Mouse (Mus musculus) heart, adult 2 months (tissue): ENCODE measurements around the gene Olfr875. TPM values are rescaled to one million over a fixed set of nuclear protein-coding genes. Genes with fewer than 3 reads are reported as not detected.
A peak's percentile ranks its signal among the peaks of the same experiment; 100 is the strongest.

ENCODE experiments used
- DNase-seq, 2 experiments: peaks; one replicate each; pipeline ENCODE4 v3.0.0; 2021
- H3K27ac ChIP-seq: fragments of 200-600 bp; 2 replicates; pipeline ENCODE4 v1.8.1; 2022
- H3K27me3 ChIP-seq: fragments of 200-500 bp; 2 replicates; pipeline ENCODE4 v1.6.1; 2012; ENCODE audit warnings: mild to moderate bottlenecking, low read length, inconsistent platforms, mixed read lengths; ENCODE audit not compliant: control insufficient read depth, insufficient read depth
- H3K36me3 ChIP-seq: fragments of 200-500 bp; 2 replicates; pipeline ENCODE4 v1.6.1; 2012; ENCODE audit warnings: low read length, inconsistent platforms; ENCODE audit not compliant: control insufficient read depth, insufficient read depth
- H3K4me1 ChIP-seq: fragments of 200-500 bp; 2 replicates; pipeline ENCODE4 v1.6.1; 2011; ENCODE audit warnings: low read length; ENCODE audit not compliant: control insufficient read depth, insufficient read depth
- H3K4me3 ChIP-seq: fragments of 200-600 bp; 2 replicates; pipeline ENCODE4 v1.8.1; 2022
- H3K79me2 ChIP-seq: fragments of 200-500 bp; replicated peaks from 2 replicates; pipeline ENCODE4 v1.6.1; 2012; ENCODE audit warnings: mild to moderate bottlenecking, inconsistent platforms, low read length, moderate library complexity, mixed read lengths; ENCODE audit not compliant: control insufficient read depth, insufficient read depth
- H3K9ac ChIP-seq: fragments of 200-500 bp; 2 replicates; pipeline ENCODE4 v1.6.1; 2012; ENCODE audit warnings: low read depth, mild to moderate bottlenecking, control low read depth, inconsistent platforms, low read length, mixed read lengths
- CTCF ChIP-seq: fragments of 200-600 bp; IDR thresholded peaks from 2 replicates; pipeline ENCODE4 v1.8.1; 2022; ENCODE audit warnings: antibody characterized with exemption, mild to moderate bottlenecking, moderate library complexity
- EP300 ChIP-seq: fragments of 200-500 bp; IDR thresholded peaks from 2 replicates; pipeline ENCODE4 v1.6.1; 2011; ENCODE audit warnings: low read depth, low read length, control low read depth; ENCODE audit not compliant: insufficient read depth
- POLR2A ChIP-seq: fragments of 200-500 bp; IDR thresholded peaks from 2 replicates; pipeline ENCODE4 v1.6.1; 2011; ENCODE audit warnings: mild to moderate bottlenecking, low read depth, low read length, control low read depth; ENCODE audit not compliant: insufficient read depth
- WGBS: fragments of 180-500 bp; shearing (Covaris S2); methylation state at CpG from one replicate; pipeline ENCODE4 v1.1.7; 2018; 5-methylcytosine and 5-hydroxymethylcytosine counted together
- intact Hi-C: fragments of 180-260 bp; cut with DNase I; formaldehyde crosslinking; loops from one replicate; pipeline ENCODE4 v1.15.1; 2025
- polyA plus RNA-seq: library from polyadenylated mRNA; depleted of rRNA; stranded (reverse); fragments of >200 nt; gene quantifications from 2 replicates; pipeline ENCODE4 v1.2.3, GENCODE M21; 2012; rRNA removed
- total RNA-seq, 2 experiments: library from RNA; stranded (reverse); gene quantifications; 2 replicates each; pipeline ENCODE4 v1.2.3; 2021

Gene Olfr875
- total and polyA plus RNA-seq, 3 experiments: not detected

- Histone ChIP-seq H3K9ac (no peak overlapping the region), H3K4me3 (no peak overlapping the region), H3K27ac (no peak overlapping the region), H3K79me2 (no peaks in the 10 kb centered on the region), H3K36me3 (no peaks in the 10 kb centered on the region), H3K27me3 (no peaks in the 10 kb centered on the region), H3K4me1 (no peaks in the 10 kb centered on the region)
- 80% methylated on average over 4 of the region's 4 CpGs for WGBS
- TF ChIP-seq CTCF (no peak), POLR2A (no peak), EP300 (no peak)
- intact Hi-C loops: no loop called here
- DNase-seq: no peak
Measured at GRCm38 (mm10) chr9:37802055-37802454, 30.4 kb downstream of the Olfr875 start.

- no peak within 1 kb of the TSS for H3K9ac ChIP-seq
- no peak for DNase-seq
- H3K27ac ChIP-seq: no peak within 1 kb of the TSS
- intact Hi-C loops: no loop called here
- no peak within 1 kb of the TSS for H3K4me3 ChIP-seq
- no peaks in the 10 kb centered on the region for H3K36me3 ChIP-seq
- H3K4me1 ChIP-seq: no peaks in the 10 kb centered on the region
- H3K79me2 ChIP-seq: no peaks in the 10 kb centered on the region
- H3K27me3 ChIP-seq: no peaks in the 10 kb centered on the region
- TF ChIP-seq EP300: no peak
- no peak for TF ChIP-seq POLR2A
- TF ChIP-seq CTCF: no peak
Measured at GRCm38 (mm10) chr9:37802731-37803130, 31.1 kb downstream of the Olfr875 start, which contains the start of gene Olfr876. Olfr876 (plus strand) TSS chr9:37803031.

GRCm38 (mm10) chr9:37807235-37807634 is 35.6 kb downstream of the Olfr875 start:
- no peaks in the 10 kb centered on the region for H3K27me3 ChIP-seq
- TF ChIP-seq EP300 (no peak), POLR2A (no peak), CTCF (no peak)
- H3K79me2 ChIP-seq: no peaks in the 10 kb centered on the region
- no peak overlapping the region for H3K27ac ChIP-seq
- intact Hi-C loops: no loop called here
- H3K9ac ChIP-seq: no peak overlapping the region
- no peaks in the 10 kb centered on the region for H3K4me1 ChIP-seq
- H3K4me3 ChIP-seq: no peak overlapping the region
- no peaks in the 10 kb centered on the region for H3K36me3 ChIP-seq
- no peak for DNase-seq

- DNase-seq: no peak
- 52% methylated on average over 3 of the region's 3 CpGs for WGBS
Measured at GRCm38 (mm10) chr9:37808456-37808855, 36.8 kb downstream of the Olfr875 start.

DNA sequence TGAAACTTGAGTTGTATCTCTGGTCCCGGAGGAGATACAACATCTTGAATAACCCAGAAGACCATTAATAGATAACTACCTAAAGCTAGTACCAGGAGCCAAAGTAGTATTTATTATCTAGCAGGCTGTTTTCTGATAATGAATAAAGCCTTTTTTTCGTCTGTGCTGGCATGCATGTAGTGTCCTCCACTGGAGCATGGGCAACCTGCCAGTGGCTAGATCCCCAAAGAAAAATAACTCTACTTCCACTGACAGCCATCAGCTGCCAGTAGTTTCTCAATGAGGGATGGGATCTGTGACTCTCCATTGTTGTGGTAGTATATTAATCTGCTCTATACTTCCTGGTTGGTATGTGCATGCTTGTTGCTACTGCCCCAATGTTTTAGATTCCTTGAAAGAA is 37.3 kb downstream of the Olfr875 start:
- H3K9ac ChIP-seq: no peak overlapping the region
- intact Hi-C loops: no loop called here
- H3K27me3 ChIP-seq: no peaks in the 10 kb centered on the region
- H3K79me2 ChIP-seq: no peaks in the 10 kb centered on the region
- 22% methylated on average over 2 of the region's 2 CpGs for WGBS
- TF ChIP-seq CTCF (no peak), POLR2A (no peak)
- no peak overlapping the region for H3K4me3 ChIP-seq
- H3K27ac ChIP-seq: no peak overlapping the region
- no peaks in the 10 kb centered on the region for H3K4me1 ChIP-seq
- peak in 1 of 2 experiments; percentile 4 for DNase-seq
- H3K36me3 ChIP-seq: no peaks in the 10 kb centered on the region

More at GRCm38 (mm10) chr9:37808456-37808855, 36.8 kb downstream of the Olfr875 start:
- H3K27ac ChIP-seq: no peak overlapping the region
- TF ChIP-seq EP300 (no peak), POLR2A (no peak), CTCF (no peak)
- no peaks in the 10 kb centered on the region for H3K27me3 ChIP-seq
- intact Hi-C loops: no loop called here
- no peaks in the 10 kb centered on the region for H3K36me3 ChIP-seq
- no peak overlapping the region for H3K9ac ChIP-seq
- no peaks in the 10 kb centered on the region for H3K79me2 ChIP-seq
- H3K4me1 ChIP-seq: no peaks in the 10 kb centered on the region
- H3K4me3 ChIP-seq: no peak overlapping the region

DNA sequence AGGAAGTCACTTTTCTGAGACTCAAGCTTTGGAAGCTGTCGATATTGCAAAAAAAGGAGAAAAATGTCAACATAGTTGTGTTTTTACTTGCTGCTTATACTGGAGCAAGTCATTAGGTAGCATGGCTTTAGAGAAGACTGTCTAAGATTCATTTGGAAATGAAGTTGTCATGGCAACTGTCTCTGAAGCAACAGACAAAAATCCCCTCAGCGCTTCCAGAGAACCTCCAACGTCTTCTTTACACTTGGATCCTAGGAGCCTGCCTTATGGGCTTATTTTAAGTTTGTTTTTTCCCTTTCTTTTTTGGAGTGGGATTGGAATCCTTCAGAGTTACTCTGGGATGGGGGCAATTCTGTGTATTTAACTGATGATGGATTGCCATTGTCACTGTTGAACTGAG is 43.0 kb downstream of the Olfr875 start:
- H3K27ac ChIP-seq: no peak overlapping the region
- H3K4me1 ChIP-seq: no peaks in the 10 kb centered on the region
- no peaks in the 10 kb centered on the region for H3K27me3 ChIP-seq
- TF ChIP-seq CTCF (no peak), POLR2A (no peak), EP300 (no peak)
- no peaks in the 10 kb centered on the region for H3K36me3 ChIP-seq
- WGBS: 84% methylated on average over 3 of the region's 3 CpGs
- no peaks in the 10 kb centered on the region for H3K79me2 ChIP-seq
- H3K9ac ChIP-seq: no peak overlapping the region
- no peak for DNase-seq
- intact Hi-C loops: no loop called here
- H3K4me3 ChIP-seq: no peak overlapping the region

Other genes with a start within 250 kb of the Olfr875 start
- gene Esam, start 243.8 kb upstream of the Olfr875 start, total RNA-seq: 10 to 100 TPM; 58.5 to 81.3 TPM
- gene Esam, start 243.8 kb upstream of the Olfr875 start, polyA plus RNA-seq: 77.1 and 87.2 TPM in 2 replicates
- gene Vsig2, start 232.6 kb upstream of the Olfr875 start, total RNA-seq: 1 to 10 TPM; 2.5 to 4.9 TPM
- 16.0 and 21.1 TPM in 2 replicates for gene Vsig2, start 232.6 kb upstream of the Olfr875 start, polyA plus RNA-seq
- gene Nrgn, start 219.0 kb upstream of the Olfr875 start, total RNA-seq: 10 to 100 TPM in 1 of 2 experiments, 1 to 10 TPM in 1; 4.0 to 27.2 TPM
- gene Nrgn, start 219.0 kb upstream of the Olfr875 start, polyA plus RNA-seq: 8.6 and 21.7 TPM in 2 replicates
- 1 to 10 TPM; 7.7 to 8.2 TPM for gene Siae, start 216.2 kb upstream of the Olfr875 start, total RNA-seq
- gene Siae, start 216.2 kb upstream of the Olfr875 start, polyA plus RNA-seq: 7.7 and 18.7 TPM in 2 replicates
- gene Spa17, start 158.1 kb upstream of the Olfr875 start, total RNA-seq: 1 to 10 TPM; 1.9 to 3.8 TPM
- 1.6 and 2.3 TPM in 2 replicates for gene Spa17, start 158.1 kb upstream of the Olfr875 start, polyA plus RNA-seq
- gene Tbrg1, start 114.5 kb upstream of the Olfr875 start, total RNA-seq: 10 to 100 TPM; 30.7 to 32.9 TPM
- gene Tbrg1, start 114.5 kb upstream of the Olfr875 start, polyA plus RNA-seq: 22.8 and 31.1 TPM in 2 replicates
- gene Panx3, start 102.6 kb upstream of the Olfr875 start, total RNA-seq: not detected
- gene Panx3, start 102.6 kb upstream of the Olfr875 start, polyA plus RNA-seq: not detected in 2 replicates
- not detected for gene Olfr160, start 55.6 kb upstream of the Olfr875 start, total RNA-seq
- not detected in 2 replicates for gene Olfr160, start 55.6 kb upstream of the Olfr875 start, polyA plus RNA-seq
- gene Olfr874, start 26.8 kb upstream of the Olfr875 start, total RNA-seq: not detected
- gene Olfr874, start 26.8 kb upstream of the Olfr875 start, polyA plus RNA-seq: not detected in 2 replicates
- not detected for gene Olfr876, start 31.2 kb downstream of the Olfr875 start, total RNA-seq
- gene Olfr876, start 31.2 kb downstream of the Olfr875 start, polyA plus RNA-seq: not detected in 2 replicates
- gene Olfr877, start 82.4 kb downstream of the Olfr875 start, total RNA-seq: not detected
- gene Olfr877, start 82.4 kb downstream of the Olfr875 start, polyA plus RNA-seq: not detected in 2 replicates
- gene Olfr145, start 124.9 kb downstream of the Olfr875 start, total RNA-seq: not detected
- not detected in 2 replicates for gene Olfr145, start 124.9 kb downstream of the Olfr875 start, polyA plus RNA-seq
- gene Olfr878, start 146.0 kb downstream of the Olfr875 start, total RNA-seq: not detected
- gene Olfr878, start 146.0 kb downstream of the Olfr875 start, polyA plus RNA-seq: not detected in 2 replicates
- gene Olfr881, start 220.0 kb downstream of the Olfr875 start, total RNA-seq: not detected
- not detected in 2 replicates for gene Olfr881, start 220.0 kb downstream of the Olfr875 start, polyA plus RNA-seq